Mouse (Mus musculus) E14TG2a.4 (cell line): Measurements from ENCODE around the gene Gm49384.

ENCODE experiments used
- CTCF ChIP-seq: conservative IDR thresholded peaks from 2 replicates; pipeline ENCODE4 v1.5.1; 2014; ENCODE audit warnings: low read length
- POU5F1 ChIP-seq: IDR thresholded peaks from 2 replicates; pipeline ENCODE4 v1.6.1; 2014; ENCODE audit warnings: low read length, borderline replicate concordance

DNA sequence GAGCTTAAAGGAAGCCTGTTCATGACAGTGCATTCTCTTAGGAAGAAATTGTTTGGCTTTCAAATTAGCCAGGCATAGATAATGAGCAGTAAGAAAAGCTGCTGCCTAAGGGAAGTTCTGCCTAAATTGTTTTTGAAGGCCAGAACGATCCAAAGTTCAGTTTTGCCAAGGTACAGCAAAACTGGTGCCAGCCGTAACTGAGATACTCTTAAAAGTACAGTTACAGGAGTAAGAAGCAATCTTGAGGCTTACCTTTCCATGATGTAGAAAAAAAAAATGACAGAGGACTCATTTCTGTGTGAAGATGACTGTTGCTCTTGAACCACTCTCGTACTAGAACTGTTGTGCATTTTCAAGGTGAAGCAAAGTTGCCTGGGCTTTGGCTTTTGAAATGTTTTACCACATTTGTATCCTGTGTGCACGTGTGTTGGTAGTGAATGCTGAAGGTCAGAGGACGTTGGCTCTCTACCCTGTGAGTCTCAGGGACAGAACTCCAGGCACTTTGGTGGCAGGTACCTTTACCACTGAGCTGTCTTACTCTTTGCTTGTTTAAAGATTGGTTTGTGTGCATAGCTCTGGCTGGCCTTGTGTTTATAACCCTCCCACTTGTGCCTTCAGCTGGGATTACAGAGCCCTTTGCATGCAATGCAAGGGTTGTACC is 17.1 kb downstream of the Gm49384 start:
- TF ChIP-seq POU5F1, result no peak
- TF ChIP-seq CTCF, result no peak
